Mouse (Mus musculus) kidney, adult 18-20 months (tissue): ENCODE data around the gene Elf5.
A peak's percentile ranks its signal among the peaks of the same experiment; 100 is the strongest.

Experiments
- DNase-seq: peaks from one replicate; pipeline ENCODE4 v3.0.0; 2021

Gene Elf5

GRCm38 (mm10) chr2:103478326-103478725 is 66.8 kb downstream of the Elf5 start:
- no peak for DNase-seq

- no peak for DNase-seq
Measured at GRCm38 (mm10) chr2:103480240-103480639, 68.8 kb downstream of the Elf5 start.

- DNase-seq, result no peak
Measured at GRCm38 (mm10) chr2:103480871-103481270, 69.4 kb downstream of the Elf5 start.

- no peak for DNase-seq
Measured at GRCm38 (mm10) chr2:103481314-103482231, 70.1 kb downstream of the Elf5 start.

DNA sequence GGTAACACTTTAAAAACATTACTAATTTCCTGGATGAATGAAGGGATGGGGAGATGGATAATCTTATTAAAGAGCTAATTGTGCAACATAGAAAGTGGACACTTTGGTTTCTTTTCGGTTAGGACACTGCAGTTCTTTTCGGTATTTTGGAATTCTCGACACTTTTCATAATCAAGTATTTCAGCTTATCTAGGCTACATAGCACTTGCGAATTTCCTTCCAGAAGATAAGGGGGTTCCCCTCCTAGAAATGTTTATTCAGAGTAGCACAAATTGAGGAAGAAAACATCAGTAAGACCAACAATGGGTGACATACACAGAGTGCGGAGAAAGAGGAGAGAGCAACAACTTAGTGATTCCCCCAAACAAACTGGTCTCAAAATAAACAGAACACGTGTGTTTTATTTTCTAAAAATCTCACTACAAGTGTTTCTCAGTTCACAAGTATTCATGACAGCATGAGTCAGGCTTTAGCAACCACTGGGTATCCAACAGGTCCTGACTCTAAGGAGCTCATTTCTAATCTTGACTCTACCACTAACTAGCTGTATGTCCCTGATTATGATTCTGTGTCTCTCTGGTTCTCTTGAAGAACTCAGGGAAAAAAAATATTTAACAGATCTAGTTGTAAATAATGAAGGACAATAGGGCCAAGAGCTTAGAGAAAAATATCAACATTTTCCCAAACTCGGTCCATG is 71.9 kb downstream of the Elf5 start:
- no peak for DNase-seq

GRCm38 (mm10) chr2:103483986-103484520 is 72.6 kb downstream of the Elf5 start:
- DNase-seq, result no peak

- peak; percentile 97 for DNase-seq
Measured at GRCm38 (mm10) chr2:103484617-103485401, 73.3 kb downstream of the Elf5 start, which contains the start of gene Cat. Gene Cat (minus strand): TSS chr2:103485160.

DNA sequence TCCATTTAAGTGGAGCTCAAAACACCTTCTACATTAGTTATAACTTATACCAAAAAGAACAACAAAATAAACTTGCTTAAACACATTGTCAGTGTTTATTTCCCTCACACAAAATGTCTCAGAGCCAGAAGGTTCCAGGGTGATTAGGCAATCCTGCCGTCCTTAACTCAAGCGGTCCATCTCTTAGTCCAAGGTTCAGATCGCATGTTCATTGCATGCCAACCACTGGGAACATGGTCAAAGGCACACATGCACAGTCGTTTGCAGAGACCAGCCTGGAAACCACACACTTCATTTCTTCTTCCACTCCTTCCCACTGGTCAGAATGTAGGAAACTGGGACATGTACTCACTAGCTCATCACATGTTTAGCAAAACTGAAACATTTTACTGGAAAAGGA is 81.0 kb downstream of the Elf5 start:
- DNase-seq, result no peak

DNA sequence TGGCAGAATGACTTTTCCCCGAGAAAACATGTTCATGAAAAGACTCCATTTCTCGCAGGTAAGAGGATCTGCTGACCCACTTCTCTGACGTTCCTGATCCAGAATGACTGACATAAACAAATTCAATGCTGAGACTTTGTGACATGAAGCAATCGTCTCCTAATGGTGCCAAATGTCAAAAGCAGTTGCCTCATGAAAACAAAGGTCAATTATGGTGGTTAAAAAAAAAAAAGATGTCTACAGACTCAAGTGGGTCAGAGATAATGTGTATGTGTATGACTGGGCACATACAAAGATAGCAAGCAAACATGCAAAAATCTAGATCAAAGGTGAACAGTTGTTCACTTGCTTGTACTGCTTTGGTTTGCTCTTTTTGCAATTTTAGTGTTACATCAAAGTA is 82.3 kb downstream of the Elf5 start:
- no peak for DNase-seq

DNA sequence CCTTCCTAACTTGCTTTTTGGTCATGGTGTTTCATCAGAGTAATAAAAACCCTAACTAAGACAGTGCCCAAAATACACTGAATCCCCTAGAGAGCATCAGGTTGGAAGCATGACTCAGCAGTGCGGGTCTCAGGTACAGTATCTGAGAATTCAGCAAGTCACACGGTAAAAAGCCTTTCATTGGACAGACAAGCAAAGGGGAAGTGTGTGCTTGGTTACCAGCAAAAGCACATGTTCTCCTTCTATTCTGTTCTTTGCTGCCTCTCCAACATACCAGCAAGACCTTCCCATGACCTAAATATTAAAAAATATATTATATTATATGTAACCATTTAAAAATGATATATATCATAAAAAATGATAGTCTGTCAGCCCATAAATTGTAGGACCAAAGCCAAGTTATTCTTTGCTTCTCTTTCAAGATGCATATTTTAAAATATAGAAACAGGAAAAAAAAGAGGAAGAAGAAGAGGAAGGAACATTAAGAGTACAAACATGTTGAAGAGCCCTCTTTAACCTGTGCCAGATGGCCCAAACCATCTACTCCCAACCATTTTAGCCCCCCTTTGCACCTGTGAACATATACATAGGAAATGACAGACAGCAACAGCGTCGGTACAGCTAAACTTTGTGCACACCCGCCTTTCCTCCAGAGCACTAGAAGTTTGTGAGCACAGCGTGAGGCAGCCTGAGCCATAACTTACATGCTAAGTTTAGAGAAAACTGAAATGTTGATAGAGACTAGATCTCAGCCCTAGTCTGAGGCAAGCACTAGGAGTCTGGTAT is 84.3 kb downstream of the Elf5 start:
- DNase-seq, result no peak
